In the genomic region with DNA sequence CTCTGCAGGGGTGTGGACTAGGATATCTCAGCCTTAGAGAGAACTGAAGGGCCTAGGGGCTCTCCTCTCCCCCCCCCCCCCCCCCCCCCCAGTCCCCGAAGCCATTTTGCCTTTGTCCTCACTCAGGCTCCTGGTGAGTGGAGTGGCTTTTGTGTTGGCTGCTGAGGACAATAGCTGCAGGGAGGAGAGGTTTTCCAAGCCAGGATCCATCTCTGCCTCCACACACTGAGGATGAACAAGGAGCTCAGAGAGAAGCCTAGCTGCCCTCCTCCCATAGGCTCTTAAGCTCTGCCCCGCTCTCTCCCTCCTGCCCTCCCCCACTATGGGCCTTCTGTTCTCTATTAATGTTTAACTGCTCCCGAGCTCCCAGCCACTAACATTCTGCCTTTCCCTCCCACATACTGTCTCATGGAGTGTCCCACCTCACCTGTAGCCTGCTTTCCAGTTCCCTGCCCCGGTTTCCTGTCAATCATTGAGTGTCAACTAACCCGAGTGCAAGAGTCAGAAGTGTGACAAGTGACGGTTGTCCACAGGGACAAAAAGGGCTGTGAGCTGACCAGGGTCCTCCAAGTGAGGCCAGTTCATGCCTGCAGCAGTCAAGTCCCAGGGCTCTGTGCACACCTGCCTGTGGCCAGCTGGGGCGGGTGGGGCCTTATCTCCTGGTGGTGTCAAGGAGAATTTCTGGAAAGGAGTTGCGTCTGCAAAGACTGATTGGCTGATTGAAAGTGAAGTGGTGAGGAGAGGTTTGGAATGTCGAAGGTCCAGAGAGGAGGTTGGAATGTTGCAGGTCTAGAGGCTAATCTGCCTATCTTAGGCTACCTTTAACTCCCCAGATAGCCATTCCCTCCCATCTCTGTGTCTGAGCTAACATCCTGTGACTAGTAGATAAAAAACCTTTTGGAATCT, we compare ENCODE assay signal across 15 mouse cellular contexts.
DNase-seq lines count a peak whose midpoint lies in the region; ATAC-seq and TF ChIP-seq lines count a peak whose summit lies in the region.
"Had no signal": no experiment of that assay in that cellular context is flagged by ENCODE, and none has a peak within 500 bp of the region (broad histone marks: within the 10 kb centered on the region; RNA-seq: fewer than 3 reads in every experiment).

No protein-coding gene starts in this region.

- no peaks in the 10 kb centered on the region for H3K36me3 ChIP-seq in lung, embryonic 14.5 days (ENCODE audit: insufficient read depth)
- H3K36me3 ChIP-seq in kidney, embryonic 15.5 days = no peaks in the 10 kb centered on the region
- H3K36me3 ChIP-seq in liver, embryonic 15.5 days (replicated peaks) = no peaks in the 10 kb centered on the region
- no peaks in the 10 kb centered on the region for H3K36me3 ChIP-seq in heart, embryonic 10.5 days
- no peaks in the 10 kb centered on the region for H3K36me3 ChIP-seq in forebrain, embryonic 13.5 days (ENCODE audit: poor library complexity, severe bottlenecking)
- H3K36me3 ChIP-seq: heart, embryonic 15.5 days; neural tube, embryonic 12.5 days had no signal

- no peaks in the 10 kb centered on the region for H3K27me3 ChIP-seq in lung, embryonic 14.5 days (ENCODE audit: insufficient read depth, low read length)
- H3K27me3 ChIP-seq in kidney, embryonic 15.5 days = no peaks in the 10 kb centered on the region
- H3K27me3 ChIP-seq in liver, embryonic 15.5 days = no peaks in the 10 kb centered on the region
- peaks cover 5% of the 10 kb centered on the region; the same call in 1 of the 2 replicates for H3K27me3 ChIP-seq in heart, embryonic 10.5 days (ENCODE audit: insufficient read depth, poor library complexity, severe bottlenecking)
- H3K27me3 ChIP-seq in forebrain, embryonic 13.5 days = no peaks in the 10 kb centered on the region
- H3K27me3 ChIP-seq: CH12.LX; heart, embryonic 15.5 days; neural tube, embryonic 12.5 days had no signal

- peak; percentile 43 for DNase-seq in lung, embryonic 14.5 days
- DNase-seq in lung, adult 2 months = no peak
- DNase-seq in ZHBTc4 (ENCODE audit: low read depth, low spot score) = peak; percentile 56
- DNase-seq in frontal cortex, postnatal 14 days (ENCODE audit: low spot score in 2 of 2) = no peak
- no peak for DNase-seq in heart, embryonic 10.5 days (ENCODE audit: low spot score)
- DNase-seq: adrenal gland, postnatal 36 days; cerebellum, adult 11-12 months; gastrocnemius, postnatal 25 days had no signal

- no peaks in the 10 kb centered on the region for H3K4me1 ChIP-seq in lung, embryonic 14.5 days (ENCODE audit: insufficient read depth)
- H3K4me1 ChIP-seq in lung, adult 2 months (ENCODE audit: control insufficient read depth, insufficient read depth, low read length) = no peaks in the 10 kb centered on the region
- H3K4me1 ChIP-seq in kidney, embryonic 15.5 days = peaks cover 5% of the 10 kb centered on the region; the same call in 1 of the 2 replicates
- H3K4me1 ChIP-seq in liver, embryonic 15.5 days (replicated peaks) = peaks cover under 1% of the 10 kb centered on the region; the same call in 1 of the 2 replicates
- H3K4me1 ChIP-seq in heart, embryonic 10.5 days = peaks cover 17% of the 10 kb centered on the region
- H3K4me1 ChIP-seq in forebrain, embryonic 13.5 days = peaks cover under 1% of the 10 kb centered on the region; the same call in 1 of the 2 replicates
- H3K4me1 ChIP-seq: heart, embryonic 15.5 days had no signal

- peak; percentile 70 for ATAC-seq in lung, embryonic 14.5 days (ENCODE audit: insufficient read depth)
- peak; percentile 81 for ATAC-seq in kidney, embryonic 15.5 days (replicated peaks; ENCODE audit: low FRiP score)
- ATAC-seq in liver, embryonic 15.5 days (ENCODE audit: insufficient read depth) = peak; percentile 80
- ATAC-seq in forebrain, embryonic 13.5 days = no peak
- ATAC-seq: hindbrain, postnatal 0 days had no signal

- H3K9ac ChIP-seq in lung, embryonic 14.5 days = no peak overlapping the region
- H3K9ac ChIP-seq in kidney, embryonic 15.5 days = no peak overlapping the region
- no peak overlapping the region for H3K9ac ChIP-seq in liver, embryonic 15.5 days
- H3K9ac ChIP-seq in forebrain, embryonic 13.5 days = no peak overlapping the region
- H3K9ac ChIP-seq: heart, embryonic 15.5 days; neural tube, embryonic 12.5 days had no signal

- no peak overlapping the region for H3K4me2 ChIP-seq in lung, embryonic 14.5 days
- no peak overlapping the region for H3K4me2 ChIP-seq in kidney, embryonic 15.5 days
- no peak overlapping the region for H3K4me2 ChIP-seq in liver, embryonic 15.5 days
- H3K4me2 ChIP-seq in forebrain, embryonic 13.5 days = no peak overlapping the region
- H3K4me2 ChIP-seq: heart, embryonic 15.5 days; neural tube, embryonic 12.5 days had no signal

- no peak overlapping the region for H3K27ac ChIP-seq in lung, embryonic 14.5 days (ENCODE audit: low read depth)
- H3K27ac ChIP-seq in kidney, embryonic 15.5 days = no peak overlapping the region
- no peak overlapping the region for H3K27ac ChIP-seq in liver, embryonic 15.5 days (replicated peaks)
- no peak overlapping the region; the same call in 1 of the 2 replicates for H3K27ac ChIP-seq in heart, embryonic 10.5 days
- H3K27ac ChIP-seq in forebrain, embryonic 13.5 days = no peak overlapping the region
- H3K27ac ChIP-seq: heart, embryonic 15.5 days; hindbrain, postnatal 0 days; neural tube, embryonic 12.5 days had no signal

- WGBS in lung, embryonic 14.5 days = 47% methylated on average over 9 of the region's 9 CpGs
- 61% methylated on average over 9 of the region's 9 CpGs for WGBS in lung, adult 2 months
- 58% methylated on average over 9 of the region's 9 CpGs for WGBS in kidney, embryonic 15.5 days
- 52% methylated on average over 9 of the region's 9 CpGs for WGBS in liver, embryonic 15.5 days (ENCODE audit: insufficient replicate concordance)
- WGBS in heart, embryonic 10.5 days = 46% methylated on average over 9 of the region's 9 CpGs
- 53% methylated on average over 8 of the region's 9 CpGs for WGBS in forebrain, embryonic 13.5 days

- no peak for TF ChIP-seq POLR2A in lung, adult 2 months (IDR thresholded peaks at IDR 0.05; ENCODE audit: borderline replicate concordance, extremely low read depth, low read depth, low read length)

- no peak for TF ChIP-seq CTCF in lung, embryonic 14.5 days (IDR thresholded peaks at IDR 0.05; ENCODE audit: low read depth)
- TF ChIP-seq CTCF in lung, adult 2 months (IDR thresholded peaks at IDR 0.05; ENCODE audit: insufficient read depth, low read length) = no peak

- H3K9me3 ChIP-seq in lung, embryonic 14.5 days (ENCODE audit: low read depth, low read length) = peaks cover 5% of the 10 kb centered on the region; the same call in 1 of the 2 replicates
- no peaks in the 10 kb centered on the region for H3K9me3 ChIP-seq in kidney, embryonic 15.5 days (replicated peaks)
- no peaks in the 10 kb centered on the region for H3K9me3 ChIP-seq in liver, embryonic 15.5 days (replicated peaks)
- 0 out of 2 replicates have a peak, but pooled peaks cover 6% of the 10 kb centered on the region for H3K9me3 ChIP-seq in heart, embryonic 10.5 days
- H3K9me3 ChIP-seq in forebrain, embryonic 13.5 days (replicated peaks) = peaks cover 7% of the 10 kb centered on the region; the same call in 1 of the 2 replicates
- H3K9me3 ChIP-seq: heart, embryonic 15.5 days had no signal

- no peak overlapping the region for H3K4me3 ChIP-seq in lung, embryonic 14.5 days (ENCODE audit: low read depth, low read length)
- H3K4me3 ChIP-seq in lung, adult 2 months (replicated peaks; ENCODE audit: extremely low read depth, low read depth, low read length) = no peak overlapping the region
- H3K4me3 ChIP-seq in kidney, embryonic 15.5 days (replicated peaks) = no peak overlapping the region
- H3K4me3 ChIP-seq in liver, embryonic 15.5 days (replicated peaks) = no peak overlapping the region
- no peak overlapping the region for H3K4me3 ChIP-seq in heart, embryonic 10.5 days
- H3K4me3 ChIP-seq in forebrain, embryonic 13.5 days = no peak overlapping the region
- H3K4me3 ChIP-seq: heart, embryonic 15.5 days; neural tube, embryonic 12.5 days had no signal

Comparison
In these comparisons a context has a peak if more than half of its experiments do, and no peak if none do; other contexts are left out.
1. DNase-seq: peak in lung, embryonic 14.5 days (single experiment) and ZHBTc4 (single experiment); none in lung, adult 2 months (single experiment), frontal cortex, postnatal 14 days (0 of 2) and heart, embryonic 10.5 days (single experiment).